Mouse (Mus musculus): ENCODE data around the gene Ankrd9. TPM values are rescaled to one million over a fixed set of nuclear protein-coding genes. Genes with fewer than 3 reads are reported as not detected.

The Ankrd9 gene
- total RNA-seq, 4 experiments from 2014 or later = 147 to 209 (median 152) TPM

- no peak for DNase-seq (ENCODE audit: low spot score in 2 of 2)
Measured at GRCm38 (mm10) chr12:110990500-110990899, 11.7 kb upstream of the Ankrd9 start.

- DNase-seq (ENCODE audit: low spot score in 2 of 2) = no peak
Measured at GRCm38 (mm10) chr12:110989409-110989808, 10.6 kb upstream of the Ankrd9 start.

- peak in 1 of 2 experiments; percentile 74 for DNase-seq (ENCODE audit: low spot score in 2 of 2)
Measured at GRCm38 (mm10) chr12:110986536-110987425, 7.9 kb upstream of the Ankrd9 start.

GRCm38 (mm10) chr12:110985141-110985540 is 6.3 kb upstream of the Ankrd9 start:
- peak in 1 of 2 experiments; percentile 36 for DNase-seq (ENCODE audit: low spot score in 2 of 2)

- no peak for DNase-seq (ENCODE audit: low spot score in 2 of 2)
Measured at GRCm38 (mm10) chr12:110984598-110984997, 5.8 kb upstream of the Ankrd9 start.

GRCm38 (mm10) chr12:110983714-110984113 is 4.9 kb upstream of the Ankrd9 start:
- no peak for DNase-seq (ENCODE audit: low spot score in 2 of 2)

- no peak for DNase-seq (ENCODE audit: low spot score in 2 of 2)
Measured at GRCm38 (mm10) chr12:110983083-110983482, 4.2 kb upstream of the Ankrd9 start.

- DNase-seq (ENCODE audit: low spot score in 2 of 2) = no peak
Measured at GRCm38 (mm10) chr12:110981736-110982135, 2.9 kb upstream of the Ankrd9 start.

- DNase-seq (ENCODE audit: low spot score in 2 of 2) = no peak
Measured at GRCm38 (mm10) chr12:110979808-110980207, 968 bp upstream of the Ankrd9 start.

GRCm38 (mm10) chr12:110977896-110978606 is 789 bp downstream of the Ankrd9 start:
- DNase-seq (ENCODE audit: low spot score in 2 of 2) = peak in 1 of 2 experiments; percentile 31

GRCm38 (mm10) chr12:110977345-110977733 is 1.5 kb downstream of the Ankrd9 start:
- DNase-seq (ENCODE audit: low spot score in 2 of 2) = no peak

GRCm38 (mm10) chr12:110976589-110977344 is 2.1 kb downstream of the Ankrd9 start:
- no peak for DNase-seq (ENCODE audit: low spot score in 2 of 2)

GRCm38 (mm10) chr12:110975838-110976468 is 2.9 kb downstream of the Ankrd9 start:
- DNase-seq (ENCODE audit: low spot score in 2 of 2) = peak; percentile 70 to 72

GRCm38 (mm10) chr12:110975385-110975784 is 3.5 kb downstream of the Ankrd9 start:
- DNase-seq (ENCODE audit: low spot score in 2 of 2) = peak; percentile 68 to 79

GRCm38 (mm10) chr12:110974726-110975125 is 4.1 kb downstream of the Ankrd9 start:
- no peak for DNase-seq (ENCODE audit: low spot score in 2 of 2)

- DNase-seq (ENCODE audit: low spot score in 2 of 2) = no peak
Measured at GRCm38 (mm10) chr12:110974295-110974694, 4.5 kb downstream of the Ankrd9 start.

- DNase-seq (ENCODE audit: low spot score in 2 of 2) = no peak
Measured at GRCm38 (mm10) chr12:110973829-110974228, 5.0 kb downstream of the Ankrd9 start.

GRCm38 (mm10) chr12:110971972-110972371 is 6.9 kb downstream of the Ankrd9 start:
- no peak for DNase-seq (ENCODE audit: low spot score in 2 of 2)

GRCm38 (mm10) chr12:110970408-110970807 is 8.4 kb downstream of the Ankrd9 start:
- DNase-seq (ENCODE audit: low spot score in 2 of 2) = no peak

- no peak for DNase-seq (ENCODE audit: low spot score in 2 of 2)
Measured at GRCm38 (mm10) chr12:110967146-110967545, 11.7 kb downstream of the Ankrd9 start.

- DNase-seq (ENCODE audit: low spot score in 2 of 2) = no peak
Measured at GRCm38 (mm10) chr12:110966079-110966478, 12.8 kb downstream of the Ankrd9 start.
